Mouse (Mus musculus) MEL (cell line): ENCODE measurements around the gene Trim46. TPM values are rescaled to one million over a fixed set of nuclear protein-coding genes. Genes with fewer than 3 reads are reported as not detected.

Source experiments
- DNase-seq: peaks from one replicate; pipeline ENCODE4 v3.0.0; 2011; ENCODE audit warnings: low read depth, low spot score
- H3K27ac ChIP-seq: 2 replicates; pipeline ENCODE4 v1.5.1; 2012; ENCODE audit warnings: low read depth, mild to moderate bottlenecking, control low read depth, low read length, moderate library complexity; ENCODE audit not compliant: control insufficient read depth
- H3K27me3 ChIP-seq, 2 experiments: fragments of 150-350 bp in 1 of 2; sonication (generic) in 1 of 2; 2 replicates each; pipeline ENCODE4 v1.6.1; 2012; ENCODE audit warnings: low read length in 2 of 2, mild to moderate bottlenecking in 2 of 2, improper control_type of control experiment in 1 of 2, moderate library complexity in 1 of 2; ENCODE audit not compliant: insufficient read depth in 2 of 2, control insufficient read depth in 1 of 2
- H3K36me3 ChIP-seq, 2 experiments: 2 replicates each; pipeline ENCODE4 v1.6.1; 2012 to 2014; ENCODE audit warnings: low read length in 2 of 2, improper control_type of control experiment in 1 of 2, inconsistent platforms in 1 of 2, mild to moderate bottlenecking in 1 of 2; ENCODE audit not compliant: insufficient read depth in 2 of 2, control insufficient read depth in 1 of 2
- H3K4me1 ChIP-seq, 2 experiments: fragments of 150-350 bp in 1 of 2; sonication (generic) in 1 of 2; 2 replicates each; pipeline ENCODE4 v1.6.1; 2012; ENCODE audit warnings: low read length in 2 of 2, improper control_type of control experiment in 1 of 2, mild to moderate bottlenecking in 1 of 2; ENCODE audit not compliant: insufficient read depth in 2 of 2, control insufficient read depth in 1 of 2
- H3K4me3 ChIP-seq, 2 experiments: fragments of 150-350 bp in 1 of 2; sonication (generic) in 1 of 2; 2 replicates each; pipeline ENCODE4 v1.5.1; 2012; ENCODE audit warnings: low read depth in 2 of 2, low read length in 2 of 2, mild to moderate bottlenecking in 2 of 2, moderate library complexity in 2 of 2, control low read depth in 1 of 2, improper control_type of control experiment in 1 of 2; ENCODE audit not compliant: control insufficient read depth in 1 of 2, insufficient read depth in 1 of 2
- H3K79me2 ChIP-seq: 2 replicates; pipeline ENCODE4 v1.6.1; 2012; ENCODE audit warnings: mild to moderate bottlenecking, low read length, moderate library complexity; ENCODE audit not compliant: control insufficient read depth, poor library complexity, insufficient read depth
- H3K9ac ChIP-seq: 2 replicates; pipeline ENCODE4 v1.6.1; 2012; ENCODE audit warnings: low read depth, mild to moderate bottlenecking, control low read depth, low read length, moderate library complexity; ENCODE audit not compliant: control insufficient read depth, poor library complexity, severe bottlenecking
- H3K9me3 ChIP-seq: fragments of 150-350 bp; sonication (generic); replicated peaks from 2 replicates; pipeline ENCODE4 v1.6.1; 2012; ENCODE audit warnings: mild to moderate bottlenecking, low read length, improper control_type of control experiment, moderate library complexity; ENCODE audit not compliant: insufficient read depth
- CHD1 ChIP-seq: IDR thresholded peaks from 2 replicates; pipeline ENCODE4 v1.6.1; 2012; ENCODE audit warnings: low read depth, mild to moderate bottlenecking, inconsistent platforms, low read length, improper control_type of control experiment
- CTCF ChIP-seq, 3 experiments: IDR thresholded peaks in 2 of 3; conservative IDR thresholded peaks in 1 of 3; 2 replicates each; pipeline ENCODE4 v1.5.1; 2011 to 2012; ENCODE audit warnings: low read length in 3 of 3, low read depth in 2 of 3, mild to moderate bottlenecking in 2 of 3, improper control_type of control experiment in 1 of 3, inconsistent platforms in 1 of 3, mixed read lengths in 1 of 3, moderate library complexity in 1 of 3; ENCODE audit not compliant: control insufficient read depth in 1 of 3, insufficient read depth in 1 of 3, poor library complexity in 1 of 3, severe bottlenecking in 1 of 3
- ELF1 ChIP-seq: IDR thresholded peaks from 2 replicates; pipeline ENCODE4 v1.6.1; 2014; ENCODE audit warnings: low read depth, mild to moderate bottlenecking, inconsistent platforms, low read length, improper control_type of control experiment, moderate library complexity
- EP300 ChIP-seq, 2 experiments: IDR thresholded peaks; 2 replicates each; pipeline ENCODE4 v1.6.1; 2011; ENCODE audit warnings: improper control_type of control experiment in 2 of 2, low read length in 2 of 2, low read depth in 1 of 2, mild to moderate bottlenecking in 1 of 2
- HCFC1 ChIP-seq: IDR thresholded peaks from 2 replicates; pipeline ENCODE4 v1.6.1; 2012; ENCODE audit warnings: low read depth, mild to moderate bottlenecking, inconsistent platforms, low read length, improper control_type of control experiment, moderate library complexity
- JUND ChIP-seq: IDR thresholded peaks from 2 replicates; pipeline ENCODE4 v1.6.1; 2011; ENCODE audit warnings: low read depth, mild to moderate bottlenecking, improper control_type of control experiment, low read length
- KAT2A ChIP-seq: conservative IDR thresholded peaks from 2 replicates; pipeline ENCODE4 v1.6.1; 2012; ENCODE audit warnings: low read depth, low read length, improper control_type of control experiment, inconsistent platforms
- MAFK ChIP-seq: IDR thresholded peaks from 2 replicates; pipeline ENCODE4 v1.6.1; 2011; ENCODE audit warnings: low read depth, mild to moderate bottlenecking, low read length, improper control_type of control experiment, borderline replicate concordance
- MAX ChIP-seq: IDR thresholded peaks from 2 replicates; pipeline ENCODE4 v1.6.1; 2011; ENCODE audit warnings: low read length, improper control_type of control experiment
- MAZ ChIP-seq: IDR thresholded peaks from 2 replicates; pipeline ENCODE4 v1.6.1; 2012; ENCODE audit warnings: low read depth, mild to moderate bottlenecking, inconsistent platforms, low read length, improper control_type of control experiment
- MXI1 ChIP-seq: IDR thresholded peaks from 2 replicates; pipeline ENCODE4 v1.6.1; 2011; ENCODE audit warnings: mild to moderate bottlenecking, low read depth, low read length, improper control_type of control experiment
- MYC ChIP-seq: IDR thresholded peaks from 2 replicates; pipeline ENCODE4 v1.6.1; 2011; ENCODE audit warnings: low read depth, mild to moderate bottlenecking, low read length, improper control_type of control experiment, moderate library complexity
- NELFE ChIP-seq: IDR thresholded peaks from 2 replicates; pipeline ENCODE4 v1.6.1; 2011; ENCODE audit warnings: low read depth, low read length, improper control_type of control experiment
- POLR2A ChIP-seq, 2 experiments: IDR thresholded peaks; 2 replicates each; pipeline ENCODE4 v1.6.1; 2011 to 2012; ENCODE audit warnings: low read length in 2 of 2, mild to moderate bottlenecking in 2 of 2, control low read depth in 1 of 2, improper control_type of control experiment in 1 of 2, low read depth in 1 of 2, moderate library complexity in 1 of 2; ENCODE audit not compliant: control insufficient read depth in 1 of 2, insufficient read depth in 1 of 2, poor library complexity in 1 of 2
- POLR2AphosphoS2 ChIP-seq: IDR thresholded peaks from 2 replicates; pipeline ENCODE4 v1.6.1; 2011; ENCODE audit warnings: low read length, improper control_type of control experiment
- RAD21 ChIP-seq: IDR thresholded peaks from 2 replicates; pipeline ENCODE4 v1.6.1; 2011; ENCODE audit warnings: mild to moderate bottlenecking, low read depth, low read length, improper control_type of control experiment
- RCOR1 ChIP-seq: IDR thresholded peaks from 2 replicates; pipeline ENCODE4 v1.6.1; 2012; ENCODE audit warnings: low read depth, mild to moderate bottlenecking, inconsistent platforms, low read length, improper control_type of control experiment
- SIN3A ChIP-seq: IDR thresholded peaks from 2 replicates; pipeline ENCODE4 v1.6.1; 2012; ENCODE audit warnings: low read length, improper control_type of control experiment, inconsistent platforms
- SMC3 ChIP-seq: IDR thresholded peaks from 2 replicates; pipeline ENCODE4 v1.6.1; 2011; ENCODE audit warnings: low read depth, low read length, improper control_type of control experiment
- TAL1 ChIP-seq: IDR thresholded peaks from 2 replicates; pipeline ENCODE4 v1.6.1; 2012; ENCODE audit warnings: mild to moderate bottlenecking, inconsistent platforms, low read length, moderate library complexity, mixed read lengths
- UBTF ChIP-seq: IDR thresholded peaks from 2 replicates; pipeline ENCODE4 v1.6.1; 2012; ENCODE audit warnings: low read depth, mild to moderate bottlenecking, inconsistent platforms, low read length, improper control_type of control experiment, moderate library complexity, borderline replicate concordance; ENCODE audit not compliant: insufficient read depth
- USF1 ChIP-seq: IDR thresholded peaks from 2 replicates; pipeline ENCODE4 v1.6.1; 2014; ENCODE audit warnings: low read depth, mild to moderate bottlenecking, inconsistent platforms, low read length, improper control_type of control experiment, moderate library complexity
- ZC3H11A ChIP-seq: IDR thresholded peaks from 2 replicates; pipeline ENCODE4 v1.6.1; 2012; ENCODE audit warnings: low read depth, mild to moderate bottlenecking, inconsistent platforms, low read length, improper control_type of control experiment
- ZMIZ1 ChIP-seq: IDR thresholded peaks from 2 replicates; pipeline ENCODE4 v1.6.1; 2012; ENCODE audit warnings: low read depth, mild to moderate bottlenecking, inconsistent platforms, low read length, improper control_type of control experiment, moderate library complexity
- ZNF384 ChIP-seq: IDR thresholded peaks from 2 replicates; pipeline ENCODE4 v1.6.1; 2012; ENCODE audit warnings: low read depth, mild to moderate bottlenecking, inconsistent platforms, low read length, improper control_type of control experiment
- polyA plus RNA-seq, 2 experiments: library from polyadenylated mRNA; stranded (reverse) in 1 of 2; unstranded in 1 of 2; fragments of >175 nt in 1 of 2; fragments of >200 nt in 1 of 2; gene quantifications; 2 replicates each; pipeline versions ENCODE4 v1.2.1 to v1.2.4; 2012; ENCODE audit warnings: low replicate concordance in 2 of 2, low read depth in 1 of 2; ENCODE audit not compliant: insufficient read length in 2 of 2, insufficient read depth in 1 of 2, missing spikeins in 1 of 2
- total RNA-seq: library from RNA; depleted of rRNA; stranded (reverse); fragments of 300-350 nt; gene quantifications from 2 replicates; pipeline ENCODE4 v1.2.3, GENCODE M21; 2012

The Trim46 gene
- total and polyA plus RNA-seq, 3 experiments, result 3.3 to 7.7 TPM; not detected in 1

- TF ChIP-seq SIN3A (peak; percentile 100), UBTF (no peak), ZNF384 (peak; percentile 70; the same call in 1 of the 2 replicates), JUND (no peak)
Observed at GRCm38 (mm10) chr3:89202253-89203141, 43.6 kb downstream of the Trim46 start, which contains the start of gene Gba (continued).

DNA sequence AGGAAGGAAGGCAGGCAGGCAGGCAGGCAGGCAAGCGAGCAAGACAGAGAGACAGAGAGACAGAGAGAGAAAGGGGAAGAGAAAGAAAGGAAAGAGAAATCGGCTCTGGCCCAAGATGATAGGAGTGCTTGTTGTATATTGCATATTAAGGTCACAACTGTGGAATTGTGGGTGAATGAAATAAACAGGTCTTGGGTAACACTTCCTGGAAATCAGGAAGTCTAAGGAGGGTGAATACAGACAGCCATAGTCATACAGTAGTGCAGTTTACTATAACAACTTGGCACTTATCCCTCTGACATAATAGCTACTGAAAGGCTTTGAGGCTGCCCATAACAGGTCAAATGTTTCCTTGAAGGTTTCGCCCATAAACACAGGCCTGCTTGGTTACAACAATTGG is 46.3 kb downstream of the Trim46 start:
- H3K4me3 ChIP-seq, result no peak overlapping the region
- H3K9ac ChIP-seq, result no peak overlapping the region
- no peak for TF ChIP-seq SMC3
- TF ChIP-seq POLR2A (IDR thresholded peaks at IDR 0.05; ENCODE audit: control insufficient read depth in 1 of 2, insufficient read depth in 1 of 2, low read depth in 1 of 2, low read length in 2 of 2, poor library complexity in 1 of 2), result no peak
- TF ChIP-seq HCFC1, result peak; percentile 73
- TF ChIP-seq TAL1, result no peak
- peak; percentile 72; the same call in 1 of the 2 replicates for TF ChIP-seq ELF1
- peak; percentile 58; the same call in 1 of the 2 replicates for TF ChIP-seq USF1
- TF ChIP-seq SIN3A, result peak; percentile 30; the same call in 1 of the 2 replicates
- TF ChIP-seq, all 39 proteins: peak for 4
- Histone ChIP-seq H3K27ac (no peak overlapping the region), H3K27me3 (no peaks in the 10 kb centered on the region), H3K9me3 (no peaks in the 10 kb centered on the region), H3K79me2 (peaks cover 6% of the 10 kb centered on the region), H3K36me3 (peaks cover 0 to 14% of the 10 kb centered on the region in 2 experiments; a peak in 2 of 4 replicates), H3K4me1 (peaks cover 3 to 9% of the 10 kb centered on the region in 2 experiments)
- peak; percentile 65 for DNase-seq

- no peaks in the 10 kb centered on the region; the same call in 1 of the 2 replicates for H3K79me2 ChIP-seq
- peaks cover 8 to 15% of the 10 kb centered on the region in 2 experiments for H3K4me1 ChIP-seq
- peak overlapping the region; percentile 79 for H3K27ac ChIP-seq
- TF ChIP-seq KAT2A, result no peak
- TF ChIP-seq MAFK, result no peak
- TF ChIP-seq POLR2AphosphoS2, result peak; percentile 70; the same call in 1 of the 2 replicates
- peak; percentile 97 for TF ChIP-seq ZMIZ1
- TF ChIP-seq MAZ, result no peak
- peak; percentile 78 for TF ChIP-seq USF1
- no peak; the same call in 1 of the 2 replicates for TF ChIP-seq MYC
- TF ChIP-seq CHD1, result no peak
- peak; percentile 45; the same call in 1 of the 2 replicates for TF ChIP-seq MXI1
- TF ChIP-seq RAD21, result peak; percentile 37
- TF ChIP-seq UBTF, result no peak
- no peak for TF ChIP-seq ZNF384
- peak; percentile 5 to 44; a peak in 3 of 4 replicates for TF ChIP-seq EP300 (IDR thresholded peaks at IDR 0.05; ENCODE audit: low read depth in 1 of 2, low read length in 2 of 2)
- no peak for TF ChIP-seq JUND
- peak; percentile 89 for TF ChIP-seq NELFE
- peak; percentile 26 for TF ChIP-seq MAX
- no peak for TF ChIP-seq ZC3H11A
- peak; percentile 83 for TF ChIP-seq RCOR1
- TF ChIP-seq CTCF (IDR thresholded peaks at IDR 0.05 in 2 of 3, conservative IDR thresholded peaks at IDR 0.05 in 1 of 3; ENCODE audit: control insufficient read depth in 1 of 3, insufficient read depth in 1 of 3, low read depth in 2 of 3, low read length in 3 of 3, poor library complexity in 1 of 3, severe bottlenecking in 1 of 3), result peak in 2 of 3 experiments; percentile 39 to 57; a peak in 3 of 6 replicates
Observed at GRCm38 (mm10) chr3:89195979-89196877, 49.9 kb downstream of the Trim46 start.

More at GRCm38 (mm10) chr3:89195979-89196877, 49.9 kb downstream of the Trim46 start:
- Histone ChIP-seq H3K4me3 (peak overlapping the region; percentile 75 to 88), H3K9ac (peak overlapping the region; percentile 78), H3K36me3 (peaks cover 0 to 15% of the 10 kb centered on the region in 2 experiments; a peak in 2 of 4 replicates), H3K27me3 (no peaks in the 10 kb centered on the region), H3K9me3 (no peaks in the 10 kb centered on the region)
- DNase-seq, result peak; percentile 99
